Mouse (Mus musculus): ENCODE data around the gene Tap1.

- TF ChIP-seq POLR2A (IDR thresholded peaks at IDR 0.05; ENCODE audit: borderline replicate concordance, control insufficient read depth, low read depth, low read length) (no peak), CTCF (IDR thresholded peaks at IDR 0.05; ENCODE audit: control insufficient read depth, insufficient read depth, low read length) (no peak)
Observed at GRCm38 (mm10) chr17:34218675-34219074, 31.3 kb downstream of the Tap1 start.
